Mouse (Mus musculus) urinary bladder, adult 2 months (tissue): ENCODE data around the gene Batf2. TPM values are rescaled to one million over a fixed set of nuclear protein-coding genes. Genes with fewer than 3 reads are reported as not detected.

Experiments
- polyA plus RNA-seq: library from polyadenylated mRNA; depleted of rRNA; stranded (reverse); fragments of >200 nt; gene quantifications from 2 replicates; pipeline ENCODE4 v1.2.3, GENCODE M21; 2012; rRNA removed

The Batf2 gene
- polyA plus RNA-seq, 1 experiment = 5.1 TPM

Other genes starting within 250 kb of the Batf2 start
- 0.69 and 0.87 TPM in 2 replicates for gene Tigd3, start 246.8 kb upstream of the Batf2 start, polyA plus RNA-seq
- gene Dpf2, start 228.0 kb upstream of the Batf2 start, polyA plus RNA-seq = 87.5 and 102 TPM in 2 replicates
- 22.9 and 26.2 TPM in 2 replicates for gene Cdc42ep2, start 216.2 kb upstream of the Batf2 start, polyA plus RNA-seq
- gene Pola2, start 176.8 kb upstream of the Batf2 start, polyA plus RNA-seq = 32.8 and 41.0 TPM in 2 replicates
- 0.12 and 0.21 TPM in 2 replicates for gene Slc22a20, start 154.8 kb upstream of the Batf2 start, polyA plus RNA-seq
- gene Capn1, start 125.1 kb upstream of the Batf2 start, polyA plus RNA-seq = 116 and 118 TPM in 2 replicates
- gene Syvn1, start 94.4 kb upstream of the Batf2 start, polyA plus RNA-seq = 15.5 and 24.1 TPM in 2 replicates
- 32.4 and 33.5 TPM in 2 replicates for gene Mrpl49, start 83.2 kb upstream of the Batf2 start, polyA plus RNA-seq
- 1,752 and 1,769 TPM in 2 replicates for gene Fau, start 83.1 kb upstream of the Batf2 start, polyA plus RNA-seq
- 25.8 and 26.8 TPM in 2 replicates for gene Znhit2, start 79.8 kb upstream of the Batf2 start, polyA plus RNA-seq
- gene Tm7sf2, start 72.6 kb upstream of the Batf2 start, polyA plus RNA-seq = 24.1 and 33.2 TPM in 2 replicates
- gene Vps51, start 63.8 kb upstream of the Batf2 start, polyA plus RNA-seq = 62.5 and 70.8 TPM in 2 replicates
- 0.21 TPM in 1 of 2 replicates, not detected in the other for gene Tmem262, start 61.0 kb upstream of the Batf2 start, polyA plus RNA-seq
- 0.31 and 0.55 TPM in 2 replicates for gene Gm28374, start 58.7 kb upstream of the Batf2 start, polyA plus RNA-seq
- 68.5 and 81.2 TPM in 2 replicates for gene Zfpl1, start 56.0 kb upstream of the Batf2 start, polyA plus RNA-seq
- gene Cdca5, start 56.0 kb upstream of the Batf2 start, polyA plus RNA-seq = 0.83 and 1.4 TPM in 2 replicates
- 0.14 TPM in 1 of 2 replicates, not detected in the other for gene AC131692.1, start 46.6 kb upstream of the Batf2 start, polyA plus RNA-seq
- 0.06 and 0.13 TPM in 2 replicates for gene Naaladl1, start 35.2 kb upstream of the Batf2 start, polyA plus RNA-seq
- 14.0 and 16.8 TPM in 2 replicates for gene Sac3d1, start 22.3 kb upstream of the Batf2 start, polyA plus RNA-seq
- gene Snx15, start 12.7 kb upstream of the Batf2 start, polyA plus RNA-seq = 27.7 and 32.6 TPM in 2 replicates
- 76.9 and 87.5 TPM in 2 replicates for gene Arl2, start 565 bp downstream of the Batf2 start, polyA plus RNA-seq
- 0.52 and 0.60 TPM in 2 replicates for gene Majin, start 43.4 kb downstream of the Batf2 start, polyA plus RNA-seq
- gene Gpha2, start 85.4 kb downstream of the Batf2 start, polyA plus RNA-seq = 0.31 and 0.83 TPM in 2 replicates
- 31.0 and 38.3 TPM in 2 replicates for gene Ppp2r5b, start 94.9 kb downstream of the Batf2 start, polyA plus RNA-seq
- gene Atg2a, start 100.7 kb downstream of the Batf2 start, polyA plus RNA-seq = 11.4 and 15.7 TPM in 2 replicates
- 73.6 and 86.5 TPM in 2 replicates for gene Ehd1, start 135.7 kb downstream of the Batf2 start, polyA plus RNA-seq
- 22.7 and 27.0 TPM in 2 replicates for gene Cdc42bpg, start 165.5 kb downstream of the Batf2 start, polyA plus RNA-seq
- 34.3 and 37.7 TPM in 2 replicates for gene Men1, start 194.0 kb downstream of the Batf2 start, polyA plus RNA-seq
- 63.7 and 88.3 TPM in 2 replicates for gene Map4k2, start 200.2 kb downstream of the Batf2 start, polyA plus RNA-seq
- gene Sf1, start 222.7 kb downstream of the Batf2 start, polyA plus RNA-seq = 89.7 and 158 TPM in 2 replicates
- gene Pygm, start 243.4 kb downstream of the Batf2 start, polyA plus RNA-seq = 34.8 and 47.2 TPM in 2 replicates